Mouse (Mus musculus): ENCODE results near the gene Lnpep.

Gene Lnpep

GRCm38 (mm10) chr17:17612336-17612735 lies 12.5 kb downstream of the Lnpep start:
- in situ Hi-C loops (cut with MboI): no loop called here

DNA sequence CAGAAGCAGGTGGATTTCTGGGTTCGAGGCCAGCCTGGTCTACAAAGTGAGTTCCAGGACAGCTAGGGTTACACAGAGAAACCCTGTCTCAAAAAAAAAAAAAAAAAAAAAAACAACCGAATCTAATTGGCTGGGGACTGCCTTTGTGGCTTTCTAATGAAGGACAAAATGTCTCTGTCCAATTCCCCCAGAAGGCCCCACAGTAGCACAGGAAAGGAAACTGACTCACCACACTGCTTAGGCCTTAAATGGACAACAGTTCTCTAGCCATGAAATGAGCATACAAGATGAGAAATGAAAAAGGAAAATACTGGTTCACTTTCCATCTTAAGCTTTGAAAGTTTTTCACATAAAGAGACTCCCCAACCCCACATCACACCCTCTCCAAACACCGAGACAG lies 15.3 kb downstream of the Lnpep start:
- in situ Hi-C loops (cut with MboI): no loop called here

GRCm38 (mm10) chr17:17608416-17608988 lies 16.3 kb downstream of the Lnpep start:
- in situ Hi-C loops (cut with MboI): no loop called here

DNA sequence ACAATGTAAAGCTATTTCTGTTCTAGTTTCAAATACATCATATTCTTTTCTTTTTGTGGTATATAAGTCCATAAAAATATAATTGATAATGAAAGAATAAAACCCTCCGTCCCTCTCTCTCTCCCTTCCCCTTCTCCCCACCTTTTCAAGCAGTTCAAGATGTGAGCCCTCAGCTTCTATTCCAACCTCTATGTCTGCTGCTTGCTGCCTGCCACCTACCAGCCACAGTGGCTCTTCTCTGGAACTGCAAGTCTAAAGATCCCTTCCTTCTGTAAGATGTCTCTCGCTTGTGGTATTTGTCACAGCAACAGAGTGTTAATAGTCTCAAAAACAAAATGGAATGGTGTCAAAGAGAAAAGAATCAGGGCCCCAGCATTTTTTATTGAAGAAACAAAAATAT lies 20.3 kb downstream of the Lnpep start:
- in situ Hi-C loops (cut with MboI): no loop called here

GRCm38 (mm10) chr17:17603609-17604008 lies 21.2 kb downstream of the Lnpep start:
- in situ Hi-C loops (cut with MboI): no loop called here

DNA sequence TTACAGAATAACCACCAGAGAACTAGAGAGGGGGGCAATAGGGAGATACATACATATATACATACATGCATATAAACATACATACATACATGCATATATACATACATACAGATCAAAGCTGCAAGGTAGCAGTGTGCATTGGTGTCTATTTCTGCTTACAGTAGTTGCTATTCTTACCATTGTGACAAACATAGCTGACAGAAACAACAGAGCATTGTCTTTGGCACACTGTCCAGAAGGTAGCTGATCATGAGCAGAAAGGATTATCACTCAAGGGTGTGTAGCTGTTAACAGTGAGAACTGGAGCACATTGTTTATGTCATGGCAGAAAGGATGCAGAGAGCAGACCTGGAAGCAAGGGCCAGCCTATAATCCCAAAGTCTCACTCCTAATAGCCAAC lies 22.1 kb downstream of the Lnpep start:
- in situ Hi-C loops (cut with MboI): no loop called here

DNA sequence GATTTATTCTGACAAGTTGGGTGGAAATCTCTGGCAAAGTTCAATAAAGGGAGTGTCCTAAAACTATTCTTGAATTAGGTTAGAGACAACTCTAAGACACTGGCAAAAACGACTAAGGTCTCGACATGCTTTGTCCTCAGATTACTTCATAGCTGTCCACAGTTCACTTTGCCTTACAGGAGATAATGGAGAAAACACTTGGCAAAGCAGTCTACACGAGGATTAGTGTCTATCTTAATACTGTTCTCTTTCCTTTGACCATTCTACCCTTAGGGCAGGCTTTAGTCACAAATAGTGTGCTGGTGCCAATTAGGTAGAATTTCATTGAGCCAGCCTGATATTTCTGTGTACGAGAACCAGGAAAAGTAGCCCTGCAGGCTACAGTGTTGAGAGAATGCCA lies 22.5 kb downstream of the Lnpep start:
- in situ Hi-C loops (cut with MboI): no loop called here

- in situ Hi-C loops (cut with MboI): no loop called here
Measured at GRCm38 (mm10) chr17:17600804-17601252, 24.0 kb downstream of the Lnpep start.

DNA sequence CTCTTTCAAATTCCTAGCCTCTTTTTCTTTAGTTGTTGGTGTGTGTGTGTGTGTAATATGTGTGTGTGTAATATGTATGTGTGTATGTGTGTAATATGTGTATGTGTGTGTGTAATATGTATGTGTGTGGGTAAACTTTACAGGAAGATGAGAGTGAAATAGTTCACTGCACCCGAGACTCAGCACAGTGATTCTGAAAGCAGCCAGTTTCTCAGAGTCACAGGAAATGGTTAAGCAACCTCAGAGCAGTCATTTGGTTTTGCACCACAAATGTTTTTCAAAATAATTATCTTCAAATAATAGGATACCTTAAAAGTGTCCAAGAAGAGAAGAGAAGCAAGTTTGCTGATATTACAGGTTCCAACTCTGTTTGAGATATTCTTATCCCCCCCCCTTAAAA lies 24.8 kb downstream of the Lnpep start:
- in situ Hi-C loops (cut with MboI): no loop called here

- in situ Hi-C loops (cut with MboI): no loop called here
Measured at GRCm38 (mm10) chr17:17598355-17598754, 26.5 kb downstream of the Lnpep start.

DNA sequence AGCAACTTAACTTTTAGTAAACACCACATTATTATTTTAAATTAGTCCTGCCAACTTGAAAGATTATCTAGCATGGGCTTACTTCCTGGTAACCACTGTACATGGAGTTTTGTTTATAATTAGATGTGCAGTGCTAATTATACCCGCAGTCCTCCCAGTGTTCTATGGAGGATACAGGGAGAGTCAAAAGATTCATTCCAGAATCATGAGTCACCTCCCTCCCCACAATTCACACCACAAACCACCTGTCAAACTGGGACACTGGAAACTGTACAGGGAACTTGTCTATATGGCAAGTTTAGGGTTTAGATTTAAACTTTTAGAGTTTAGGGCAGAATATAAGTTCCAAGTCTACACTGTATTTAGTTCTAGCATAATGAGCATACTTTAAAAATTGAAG lies 31.9 kb downstream of the Lnpep start:
- in situ Hi-C loops (cut with MboI): no loop called here

DNA sequence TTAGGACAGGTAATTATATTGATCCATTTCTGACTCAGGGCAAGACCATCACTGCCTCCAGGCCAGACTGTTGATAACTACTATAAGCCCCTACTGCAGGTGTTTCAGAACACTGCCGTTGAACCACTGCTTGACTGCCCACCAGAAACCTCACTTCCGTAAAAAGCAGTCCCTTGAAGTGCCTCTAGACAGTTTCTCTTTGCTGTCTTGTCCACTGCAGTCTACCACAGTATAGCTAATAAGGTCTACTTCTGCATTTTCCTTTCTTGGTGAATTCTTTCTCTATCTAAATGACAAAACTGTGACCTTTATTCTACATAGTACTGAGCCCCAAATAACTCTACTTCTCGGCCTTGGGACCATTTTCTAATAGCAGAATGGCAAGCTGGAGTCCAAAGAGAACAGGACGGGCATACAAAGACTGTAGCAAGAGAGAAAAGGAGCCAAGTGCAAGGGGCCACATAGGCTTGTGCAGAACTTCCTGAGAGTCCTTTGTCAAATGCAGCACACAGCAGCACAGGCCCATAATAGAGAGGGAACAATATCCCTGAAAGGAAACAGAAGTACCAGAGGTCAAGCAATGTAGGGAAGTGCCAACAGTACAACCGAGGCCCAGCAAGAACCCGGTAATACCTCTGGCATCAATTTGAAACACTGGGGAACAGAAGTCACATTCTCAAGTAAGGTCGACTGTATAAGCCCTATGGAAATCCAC lies 37.4 kb downstream of the Lnpep start:
- in situ Hi-C loops (cut with MboI): no loop called here

- in situ Hi-C loops (cut with MboI): no loop called here
Measured at GRCm38 (mm10) chr17:17585115-17585514, 39.7 kb downstream of the Lnpep start.

DNA sequence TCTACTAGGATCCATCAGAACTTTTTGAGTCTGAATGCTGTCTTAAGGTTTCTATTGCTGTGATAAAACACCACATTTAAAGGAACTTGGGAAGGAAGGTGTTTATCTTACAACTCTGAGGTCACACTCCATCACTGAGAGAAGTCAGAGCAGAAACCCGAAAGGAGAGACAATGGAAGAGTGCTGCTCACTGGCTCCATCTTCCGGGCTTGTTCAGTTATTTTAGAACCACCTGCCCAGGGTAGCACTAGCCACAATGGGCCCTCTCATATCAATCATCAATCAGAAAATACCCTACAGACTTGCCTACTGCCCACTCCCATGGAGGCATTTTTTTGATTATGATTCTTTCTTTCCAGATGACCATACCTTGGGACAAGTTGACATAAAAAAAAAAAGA lies 41.0 kb downstream of the Lnpep start:
- in situ Hi-C loops (cut with MboI): no loop called here

DNA sequence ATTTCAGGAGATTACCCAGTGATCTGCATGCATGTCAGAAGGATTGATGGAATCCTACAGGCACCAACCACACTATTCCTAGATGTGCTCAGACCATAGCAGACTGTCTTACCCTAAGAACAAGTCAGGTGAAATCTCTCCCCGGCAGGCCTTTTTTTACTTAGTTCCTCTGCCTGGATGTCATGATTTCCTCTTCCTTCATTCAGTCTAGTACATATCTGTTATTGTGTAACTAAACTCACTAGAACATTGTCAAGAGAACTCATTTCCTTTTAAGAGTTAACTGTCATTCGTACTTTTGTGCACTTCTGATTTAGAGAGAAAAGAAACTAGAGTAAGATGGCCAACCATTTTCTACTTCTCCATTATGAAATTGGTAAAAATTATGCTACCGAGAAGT lies 43.6 kb downstream of the Lnpep start:
- in situ Hi-C loops (cut with MboI): no loop called here

DNA sequence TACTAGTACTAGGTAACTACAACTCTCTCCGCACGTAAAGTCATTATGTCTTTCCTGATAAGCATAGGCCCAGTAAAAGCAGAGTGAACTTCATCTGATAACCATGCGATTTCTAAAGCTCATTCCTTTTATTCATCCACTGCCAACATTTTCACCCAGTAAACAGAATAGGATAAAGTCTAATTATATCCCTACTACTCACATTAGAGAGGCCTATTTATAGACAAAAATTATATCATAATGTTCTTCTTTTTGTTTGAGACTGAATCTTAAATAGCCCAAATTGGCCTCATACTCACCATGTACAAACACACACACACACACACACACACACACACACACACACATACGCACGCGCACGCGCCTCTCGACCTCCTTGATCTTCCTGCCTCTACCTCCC lies 48.5 kb downstream of the Lnpep start:
- in situ Hi-C loops (cut with MboI): no loop called here

- in situ Hi-C loops (cut with MboI): no loop called here
Measured at GRCm38 (mm10) chr17:17567071-17567470, 57.8 kb downstream of the Lnpep start.

- in situ Hi-C loops (cut with MboI): no loop called here
Measured at GRCm38 (mm10) chr17:17548958-17549357, 75.9 kb downstream of the Lnpep start.

- in situ Hi-C loops (cut with MboI): no loop called here
Measured at GRCm38 (mm10) chr17:17531338-17531737, 93.5 kb downstream of the Lnpep start.

GRCm38 (mm10) chr17:17516384-17517016 lies 108.3 kb downstream of the Lnpep start:
- in situ Hi-C loops (cut with MboI): no loop called here

DNA sequence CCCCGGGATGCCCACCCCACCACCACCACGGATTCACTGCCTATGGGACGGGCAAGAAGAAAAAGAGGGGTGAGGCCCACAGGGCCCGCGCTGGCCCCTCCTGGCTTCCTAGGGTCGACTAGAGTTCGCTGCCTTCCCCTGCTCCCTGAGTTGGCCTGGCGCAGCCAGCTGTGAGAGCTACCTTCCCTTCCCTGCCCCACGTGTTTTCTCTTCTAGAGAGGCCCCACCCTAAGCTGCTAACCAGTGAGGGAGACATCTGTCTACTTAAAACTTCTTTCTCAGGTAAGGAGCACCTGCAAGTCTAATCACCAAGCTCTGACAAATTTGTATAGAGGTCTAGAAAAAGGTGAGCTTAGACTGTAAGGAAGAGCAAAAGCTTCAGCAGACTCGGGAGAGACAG lies 118.2 kb downstream of the Lnpep start:
- in situ Hi-C loops (cut with MboI): no loop called here

DNA sequence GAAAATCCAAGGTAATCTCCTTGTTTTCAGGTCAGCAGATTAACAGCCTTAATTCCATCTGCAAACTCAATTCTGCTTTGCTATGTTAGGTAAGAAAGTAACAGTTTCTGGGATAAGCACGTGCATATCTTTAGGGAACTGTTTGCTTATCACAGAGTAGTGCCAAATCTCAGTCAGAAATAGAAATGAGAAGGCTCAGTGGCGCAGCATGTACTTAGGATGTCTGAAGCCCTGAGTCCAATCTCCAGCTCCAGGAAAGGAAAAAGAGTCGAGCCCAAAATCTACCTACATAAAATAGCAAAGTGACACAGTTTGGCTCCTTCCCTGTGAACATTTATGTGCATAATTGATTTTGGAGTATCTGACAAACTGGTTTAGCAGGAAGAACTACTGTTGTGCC lies 125.6 kb downstream of the Lnpep start:
- in situ Hi-C loops (cut with MboI): no loop called here

DNA sequence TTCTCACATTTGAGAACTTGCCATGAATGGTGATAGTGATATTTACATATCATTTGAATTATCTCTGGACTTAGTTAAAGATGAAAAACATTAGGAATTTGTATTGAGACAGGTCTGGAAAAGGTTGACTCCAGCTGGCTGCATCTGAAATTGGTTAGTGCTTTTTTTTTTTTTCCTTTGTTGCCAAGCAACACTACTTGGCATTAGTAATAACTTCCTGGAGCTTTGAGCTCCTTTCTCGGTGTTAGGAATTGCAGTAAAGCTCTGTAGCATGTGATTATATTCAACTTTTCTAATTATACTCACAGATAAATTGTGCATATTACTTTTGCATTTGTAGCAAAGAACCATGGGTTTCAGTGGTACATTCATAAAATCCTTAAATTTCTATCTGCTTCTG lies 126.0 kb downstream of the Lnpep start:
- in situ Hi-C loops (cut with MboI): no loop called here
